Mouse (Mus musculus): Measurements from ENCODE around the gene Sucla2.

Sucla2 gene

DNA sequence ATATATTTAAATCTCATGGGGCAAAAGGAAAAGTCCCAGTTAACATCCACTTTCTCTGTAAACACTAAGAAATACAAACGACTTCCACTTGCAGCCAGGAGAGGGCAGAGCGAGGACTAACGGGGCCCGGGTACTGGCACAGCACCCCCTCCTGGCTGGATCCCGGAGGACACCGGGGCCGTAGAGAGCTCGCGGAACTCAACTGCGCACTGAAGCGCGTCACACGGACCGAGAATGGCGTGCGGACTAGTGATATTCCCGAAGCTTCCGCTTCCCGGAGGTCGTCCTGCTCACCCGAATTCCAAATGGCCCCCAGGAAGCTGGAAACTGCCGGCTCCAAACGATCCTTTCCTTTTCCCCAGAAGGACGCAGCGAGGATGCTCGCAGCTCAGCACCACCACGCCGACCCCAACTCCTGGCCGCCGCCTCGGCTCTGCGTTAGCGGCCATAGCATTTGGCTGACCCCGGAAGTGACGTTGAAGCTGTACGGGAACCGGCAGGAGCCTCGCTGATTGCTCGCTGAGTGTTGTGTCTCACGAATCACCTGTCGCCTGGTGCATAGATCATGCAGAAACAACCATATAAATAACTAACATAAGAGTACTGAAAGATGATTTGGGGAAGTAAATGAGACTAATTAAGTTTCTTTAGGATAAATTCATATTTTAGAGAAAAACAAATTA lies at the start of gene Sucla2:
Sucla2 (plus strand) TSS at position 554 of the 683 bp plus-strand sequence.
- peak; percentile 94 for DNase-seq

DNA sequence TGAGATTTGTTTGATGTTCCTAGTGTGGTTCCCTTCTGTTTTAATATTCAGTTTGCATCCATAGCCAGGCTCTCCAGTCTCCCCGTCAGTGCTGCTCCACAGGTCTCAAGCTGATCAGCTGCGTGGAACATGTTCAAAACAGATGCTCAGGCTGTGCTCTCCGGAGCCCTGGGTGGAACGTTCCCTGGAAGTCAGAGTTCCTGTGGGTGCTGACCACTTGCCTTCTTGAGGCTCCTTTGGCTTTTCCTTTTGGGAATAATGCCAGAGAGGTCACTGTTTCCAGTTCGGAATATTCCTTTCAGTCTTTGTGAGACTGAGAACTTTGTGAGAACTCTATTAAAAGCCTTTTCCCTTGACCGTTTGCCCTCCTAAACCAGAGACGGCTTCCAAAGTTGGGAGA lies 49.6 kb upstream of the Sucla2 start:
- no peak for DNase-seq

DNA sequence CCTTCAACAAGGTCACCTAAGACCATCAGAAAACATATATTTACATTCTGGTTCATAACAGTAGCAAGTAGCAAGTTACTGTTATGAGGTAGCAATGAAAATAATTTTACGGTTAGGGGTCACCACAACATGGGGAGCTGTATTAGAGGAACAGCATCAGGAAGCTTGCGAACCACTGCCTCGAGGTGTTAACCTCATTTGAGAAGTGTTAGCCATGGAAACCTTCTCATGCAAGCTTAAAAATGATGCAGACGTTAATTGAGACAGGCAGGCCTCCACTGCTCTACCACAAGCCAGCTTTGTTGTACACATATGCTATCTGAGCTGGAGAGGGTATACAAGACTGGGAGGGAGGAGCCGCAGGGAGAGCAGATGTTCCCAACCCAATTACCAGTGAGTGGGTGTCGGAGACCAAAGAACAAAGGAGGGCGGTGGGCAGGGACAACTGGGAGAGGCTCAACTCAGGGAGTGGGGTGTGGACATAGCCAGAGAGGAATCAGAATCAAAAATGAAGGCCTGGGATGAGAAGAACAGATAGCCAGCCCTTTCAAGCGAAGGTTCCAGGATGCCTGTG lies 48.7 kb upstream of the Sucla2 start:
- DNase-seq: no peak

DNA sequence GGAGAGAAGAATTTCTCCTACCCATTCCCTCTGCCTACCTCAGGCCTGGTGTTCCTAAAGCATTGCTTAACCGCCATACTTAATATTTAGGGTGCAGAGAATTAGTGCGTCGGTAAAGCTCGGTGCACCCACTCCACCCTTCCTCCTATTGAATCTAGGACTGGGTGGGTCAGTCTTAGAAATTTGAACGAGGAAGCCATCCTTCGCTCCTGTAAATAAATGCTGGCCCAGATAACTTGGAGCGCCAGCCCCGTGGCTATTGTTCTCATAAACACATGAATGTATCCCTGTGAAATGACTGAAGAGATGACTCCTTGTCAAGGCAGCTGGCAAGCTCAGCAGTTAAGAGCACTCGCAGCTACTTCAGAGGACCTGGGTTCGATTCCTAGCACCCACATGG lies 48.0 kb upstream of the Sucla2 start:
- no peak for DNase-seq

GRCm38 (mm10) chr14:73478321-73478720 lies 46.8 kb upstream of the Sucla2 start:
- DNase-seq: no peak

DNA sequence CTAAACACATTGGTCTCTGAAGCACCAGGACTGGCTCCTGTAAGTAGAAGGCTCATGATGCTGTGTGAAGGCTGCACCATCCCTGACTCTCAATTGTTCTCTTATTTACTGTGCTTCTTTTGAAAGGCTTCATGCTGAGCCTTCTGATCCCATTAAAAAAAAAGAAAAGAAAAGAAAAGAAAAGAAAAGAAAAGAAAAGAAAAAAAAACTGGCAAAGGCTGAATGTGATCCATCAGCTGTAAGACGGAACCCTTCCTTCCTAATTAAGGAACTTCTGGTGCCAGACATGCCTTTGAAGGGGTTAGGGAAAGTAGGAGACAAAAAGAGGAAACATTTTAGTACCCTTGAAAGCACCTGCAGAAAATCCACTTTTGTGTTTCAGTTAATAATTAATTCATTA lies 45.3 kb upstream of the Sucla2 start:
- DNase-seq: no peak

DNA sequence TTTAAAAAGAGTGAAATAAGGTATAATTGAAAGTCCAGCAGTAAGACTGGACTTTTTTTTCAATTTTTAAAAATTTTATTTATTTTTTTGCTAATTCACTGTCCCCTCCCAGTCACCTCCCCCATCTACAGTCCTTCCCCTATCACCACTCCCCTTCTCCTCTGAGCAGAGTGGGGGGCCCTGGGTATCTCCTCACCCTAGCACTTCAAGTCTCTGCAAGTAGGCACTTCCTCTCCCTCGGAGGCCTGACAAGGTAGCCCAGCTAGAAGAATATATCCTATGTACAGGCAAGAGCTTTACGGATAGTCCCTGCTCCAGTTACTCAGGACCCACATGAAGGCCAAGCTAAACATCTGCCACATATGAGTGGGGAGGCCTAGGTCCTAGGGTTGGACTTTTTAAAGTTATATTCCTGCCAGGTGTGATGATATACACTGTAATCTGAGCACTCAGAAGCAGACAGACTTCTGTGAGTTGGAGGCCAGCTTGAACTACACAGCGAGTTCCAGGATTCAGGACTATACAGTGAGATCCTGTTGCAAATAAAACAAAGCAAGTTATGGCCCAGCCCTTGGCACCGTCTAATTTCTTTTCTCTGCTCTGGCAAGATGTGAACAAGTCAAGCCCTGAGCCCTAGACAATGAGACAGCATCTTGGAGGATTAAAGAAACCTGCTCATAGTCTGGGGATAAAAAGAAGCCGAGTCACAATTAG lies 41.4 kb upstream of the Sucla2 start:
- no peak for DNase-seq

- no peak for DNase-seq
These were observed 40.6 kb upstream of the Sucla2 start for GRCm38 (mm10) chr14:73484366-73485110.

DNA sequence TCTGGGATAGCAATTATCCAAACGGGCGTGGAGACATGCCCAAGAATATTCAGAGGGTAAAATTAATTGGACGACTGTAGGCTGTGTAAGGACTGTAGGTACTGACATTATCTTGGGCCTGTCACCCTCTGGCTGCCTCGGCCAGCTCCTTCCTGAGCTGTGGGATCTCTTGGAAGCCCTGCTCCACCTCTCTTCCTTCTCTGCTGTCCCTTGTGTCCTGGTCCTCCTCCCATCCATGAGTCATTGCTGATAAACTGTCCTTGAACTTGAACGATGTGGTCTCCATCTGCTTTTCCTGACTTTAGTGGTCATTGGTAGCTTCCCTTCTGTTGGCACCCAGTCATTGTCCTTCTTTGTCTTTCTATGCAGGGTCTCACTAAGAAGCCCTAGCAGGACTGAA lies 38.5 kb upstream of the Sucla2 start:
- no peak for DNase-seq

DNA sequence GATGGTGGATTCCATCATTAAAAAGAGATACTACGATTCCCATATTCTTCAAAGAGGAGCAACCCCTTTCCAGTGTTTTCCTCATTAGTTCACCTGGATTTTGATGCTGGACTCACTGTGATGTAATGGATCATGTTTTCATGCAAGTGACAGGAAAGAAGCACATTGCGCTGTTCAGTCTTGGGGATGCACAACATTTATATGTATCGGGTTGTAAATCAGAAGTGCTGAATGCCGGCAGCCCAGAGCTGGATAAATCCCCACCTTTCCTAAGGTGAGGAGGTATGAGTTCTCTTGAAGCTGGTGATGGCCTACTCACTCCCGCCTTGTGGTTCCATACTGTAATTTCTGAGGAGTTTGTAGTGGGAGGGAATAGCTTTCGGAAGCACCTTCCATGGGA lies 31.8 kb upstream of the Sucla2 start:
- no peak for DNase-seq

DNA sequence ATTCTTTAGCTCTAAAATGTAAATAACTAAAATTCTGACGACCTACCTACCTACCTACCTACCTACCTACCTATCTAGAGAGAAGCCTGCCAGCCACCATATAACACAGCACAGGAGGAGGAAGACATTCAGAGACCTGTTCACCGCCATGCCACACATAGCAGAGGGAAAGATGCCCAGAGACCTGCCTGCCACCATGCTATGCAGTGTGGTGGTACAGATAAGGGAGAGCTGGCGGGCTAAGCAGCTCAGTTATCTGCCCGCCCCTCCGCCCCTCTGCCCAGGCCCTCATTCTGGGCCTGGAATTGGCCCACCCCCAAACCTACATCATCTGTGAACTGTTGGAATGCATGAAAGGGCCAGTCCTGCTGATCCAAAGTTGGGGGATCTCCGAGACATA lies 31.0 kb upstream of the Sucla2 start:
- DNase-seq: no peak

- no peak for DNase-seq
These were observed 29.4 kb upstream of the Sucla2 start for GRCm38 (mm10) chr14:73495753-73496152.

- no peak for DNase-seq
These were observed 23.8 kb upstream of the Sucla2 start for GRCm38 (mm10) chr14:73501283-73501682.

GRCm38 (mm10) chr14:73501721-73502120 lies 23.4 kb upstream of the Sucla2 start:
- DNase-seq: no peak

DNA sequence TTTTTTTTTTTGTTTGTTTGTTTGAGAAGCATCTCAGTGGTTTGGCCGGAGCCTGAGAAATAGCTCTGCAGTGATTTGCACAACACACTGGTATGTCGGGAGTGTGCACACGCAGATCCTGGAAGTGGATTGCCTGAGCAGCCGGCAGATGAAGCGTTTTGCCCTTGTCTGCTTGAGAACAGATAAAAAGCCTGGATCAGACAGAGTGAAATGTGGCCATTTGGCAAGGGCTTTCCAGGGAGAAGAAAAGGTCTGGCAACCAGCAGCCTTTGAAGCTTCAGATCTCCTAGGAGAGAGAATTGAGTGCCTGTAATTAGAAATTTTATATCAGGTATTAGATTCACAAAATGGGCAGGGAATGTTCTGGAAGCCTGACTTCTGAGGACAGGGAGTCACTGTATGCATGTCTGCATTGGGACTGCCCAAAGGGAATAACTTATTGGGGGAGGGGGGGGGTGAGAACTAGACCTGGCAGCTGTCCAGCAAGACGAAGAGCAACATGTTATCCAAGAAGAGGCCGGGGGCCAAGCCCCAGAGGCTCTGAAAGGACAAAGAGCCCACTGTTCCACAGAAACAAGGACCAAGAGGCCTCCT lies 22.4 kb upstream of the Sucla2 start:
- no peak for DNase-seq

DNA sequence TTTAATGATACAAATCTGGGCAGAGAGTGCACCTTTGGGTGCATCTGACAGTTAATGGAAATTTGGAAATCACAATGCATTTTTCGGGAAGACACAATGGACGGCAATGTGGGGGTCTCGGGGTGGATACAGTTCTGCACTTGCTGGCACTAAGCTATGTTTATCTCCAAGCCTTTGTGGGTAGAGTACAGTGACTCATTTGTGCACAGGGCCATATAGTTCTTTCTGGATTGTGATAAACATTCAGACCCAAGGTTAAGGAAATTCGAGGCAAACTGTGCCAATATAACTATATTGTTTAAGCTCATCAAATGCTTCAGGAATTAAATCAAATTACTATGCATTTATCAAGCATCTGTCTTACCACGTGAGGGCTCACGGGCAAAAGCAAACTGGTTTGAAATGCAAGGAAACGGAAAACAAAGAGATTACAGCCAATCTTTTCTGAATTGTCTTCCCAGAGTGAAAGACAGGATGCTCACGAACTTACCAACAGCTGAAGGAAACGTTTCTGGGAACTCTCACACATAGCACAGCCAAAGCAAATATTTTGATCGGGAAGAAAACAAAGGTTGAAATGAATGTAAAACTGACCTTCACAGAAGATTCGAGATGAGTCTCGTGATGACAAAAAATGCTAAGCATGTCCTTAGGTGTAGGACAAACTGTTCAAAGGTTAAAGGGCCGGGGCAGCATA lies 21.7 kb upstream of the Sucla2 start:
- DNase-seq: no peak

DNA sequence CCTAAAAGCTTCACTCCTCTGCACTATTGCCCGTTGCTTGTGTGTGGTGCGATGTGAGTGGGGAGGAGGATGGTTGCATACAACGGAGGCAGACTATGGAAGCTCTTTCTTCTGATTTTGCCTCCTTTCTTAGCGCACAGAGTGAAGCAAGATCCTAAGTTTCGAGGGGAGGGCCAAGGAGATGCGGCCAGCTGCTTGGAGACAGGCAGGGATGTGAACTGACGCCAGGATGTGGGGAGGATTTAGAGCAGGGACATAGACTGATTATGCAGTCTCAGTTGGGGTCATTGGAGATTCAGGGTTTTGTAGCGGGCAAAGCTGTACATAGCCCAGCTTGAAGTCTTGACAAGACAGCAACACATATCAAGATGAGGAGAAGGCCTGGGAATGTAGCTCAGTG lies 18.8 kb upstream of the Sucla2 start:
- no peak for DNase-seq

DNA sequence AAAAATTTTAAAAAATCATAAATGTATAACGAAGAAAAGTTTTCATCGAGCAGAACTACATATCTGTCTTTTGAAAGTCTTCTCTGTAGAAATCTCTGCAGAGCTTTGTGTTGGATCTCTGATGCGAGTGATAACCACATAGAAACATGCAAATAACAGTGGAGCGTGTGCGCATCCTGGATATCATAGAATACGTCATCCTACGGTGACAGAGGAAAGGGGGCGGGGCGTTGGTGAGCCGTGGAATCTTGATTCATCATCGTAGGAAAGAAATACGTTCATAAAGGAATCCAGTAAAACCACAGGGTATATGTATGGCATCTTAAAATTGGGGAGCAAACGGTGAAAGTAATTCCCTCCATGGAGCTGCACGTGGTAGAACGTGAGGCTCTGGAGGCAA lies 17.9 kb upstream of the Sucla2 start:
- no peak for DNase-seq

DNA sequence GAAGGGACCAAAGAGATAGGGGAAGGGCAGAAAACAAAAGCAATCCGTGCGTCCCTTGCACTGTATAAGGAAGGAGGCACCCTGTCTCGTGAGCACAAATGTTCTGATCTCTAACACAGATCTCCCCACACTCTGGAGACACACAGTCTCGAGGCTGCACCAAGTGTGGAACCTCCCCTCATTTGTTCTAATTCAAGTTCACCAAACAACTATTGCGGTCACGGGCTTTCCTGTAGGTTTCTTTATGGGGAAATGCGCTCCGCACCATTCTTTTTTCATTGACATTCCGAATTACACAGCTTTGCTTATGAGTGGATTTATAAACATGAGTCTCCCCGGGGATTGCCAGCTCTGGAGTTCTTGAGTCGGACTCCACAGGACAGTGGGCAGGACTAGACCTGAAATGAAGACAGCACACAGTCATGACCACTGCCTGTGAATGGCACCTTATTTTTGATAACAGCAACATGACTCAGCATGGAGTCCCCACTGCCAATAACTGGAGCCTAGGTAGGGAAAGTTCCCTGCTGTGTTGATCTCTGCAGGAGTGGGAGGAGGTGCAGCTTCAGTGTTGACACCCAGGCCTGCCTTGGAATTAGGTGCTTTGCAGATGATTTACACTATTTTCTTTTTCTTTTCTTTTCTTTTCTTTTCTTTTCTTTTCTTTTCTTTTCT lies 17.3 kb upstream of the Sucla2 start:
- peak; percentile 12 for DNase-seq

DNA sequence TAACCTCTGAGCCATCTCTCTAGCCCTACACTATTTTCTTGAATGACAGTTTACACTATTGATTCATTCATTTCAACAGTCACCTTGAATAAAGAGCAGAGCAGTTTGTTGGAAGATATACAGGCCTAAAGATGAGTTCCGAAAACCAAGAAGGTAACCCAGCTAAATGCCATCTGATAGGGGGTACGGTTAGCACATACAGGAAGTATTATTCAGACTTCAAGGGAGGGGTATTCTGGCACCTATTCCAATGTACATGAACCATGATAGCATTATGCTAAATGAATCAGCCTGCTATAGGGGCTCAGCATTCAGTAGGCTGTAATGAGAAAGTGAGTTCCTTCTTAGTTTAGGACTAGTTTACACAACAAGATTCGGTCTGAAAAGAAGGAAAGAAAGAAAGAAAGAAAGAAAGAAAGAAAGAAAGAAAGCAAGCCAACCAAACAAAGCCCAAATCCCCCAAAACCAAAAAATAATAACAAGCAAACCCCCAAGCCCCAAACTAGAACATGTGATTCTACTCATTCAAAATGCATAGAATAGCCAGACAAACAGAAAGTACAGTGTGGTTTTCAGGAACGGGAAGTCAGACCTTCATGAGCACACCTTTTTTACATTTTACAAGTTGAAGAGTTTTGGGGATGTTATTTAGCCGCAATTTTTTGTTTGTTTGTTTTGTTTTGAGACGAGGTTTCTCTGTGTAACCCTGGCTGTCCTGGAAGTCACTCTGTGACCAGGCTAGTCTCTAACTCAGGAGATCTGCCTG lies 16.3 kb upstream of the Sucla2 start:
- DNase-seq: no peak

DNA sequence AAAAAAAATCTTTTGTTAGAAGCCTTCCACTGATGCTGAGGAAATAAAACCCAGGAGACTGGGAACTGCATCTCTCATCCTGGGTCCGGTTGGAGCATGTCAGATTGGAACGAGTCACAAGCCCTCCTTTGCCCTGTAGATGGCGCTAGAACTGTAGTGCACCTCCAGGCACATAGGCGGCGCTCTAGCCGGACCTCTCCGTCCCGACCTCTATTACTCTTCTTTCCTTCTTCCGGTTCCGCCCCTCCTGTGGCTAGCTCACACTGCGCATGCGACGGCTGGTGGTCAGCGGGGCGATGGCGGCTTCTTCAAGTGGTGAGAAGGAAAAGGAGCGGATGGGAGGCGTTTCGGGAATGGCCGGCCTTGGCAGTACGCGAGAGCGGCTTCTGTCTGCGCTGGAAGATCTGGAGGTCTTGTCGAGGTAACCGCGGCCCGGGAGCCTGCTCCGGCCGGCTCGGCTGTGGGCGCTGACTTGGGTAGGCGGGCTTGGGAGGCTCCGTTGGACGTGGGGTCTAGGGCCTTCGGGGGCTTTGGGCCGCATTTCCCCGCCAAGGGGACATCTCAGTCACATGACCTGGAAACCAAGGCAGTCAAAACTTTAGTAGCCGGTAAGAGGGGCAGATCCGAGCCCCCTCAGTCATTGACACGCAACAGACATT lies 15.2 kb upstream of the Sucla2 start, which contains the start of gene Med4:
Med4 (plus strand) TSS at position 261 of the 659 bp plus-strand sequence.
- DNase-seq: peak; percentile 92

All from thymus, postnatal 14 days (tissue).